Mouse (Mus musculus) liver, embryonic 15.5 days (tissue): Measurements from ENCODE around the gene Pcsk1n. TPM values are rescaled to one million over a fixed set of nuclear protein-coding genes. Genes with fewer than 3 reads are reported as not detected.
"Not testable (repeated sequence)": the region's sequence is repeated elsewhere in the genome, so short reads cannot be mapped to it uniquely, and the experiment has no call there.

Experiments used
- ATAC-seq: fragments of 200-750 bp; cut with Nextera tagmentation; 2 replicates; pipeline ENCODE4 v1.8.0; 2017; ENCODE audit warnings: moderate number of reproducible peaks, mild to moderate bottlenecking, moderate library complexity; ENCODE audit not compliant: insufficient read depth
- H3K27ac ChIP-seq: fragments of 300-500 bp; sonication (generic); replicated peaks from 2 replicates; pipeline ENCODE4 v1.5.1; 2015; ENCODE audit warnings: mild to moderate bottlenecking, inconsistent platforms
- H3K27me3 ChIP-seq: fragments of 300-500 bp; sonication (generic); 2 replicates; pipeline ENCODE4 v1.6.1; 2015; ENCODE audit warnings: mild to moderate bottlenecking, inconsistent platforms
- H3K36me3 ChIP-seq: fragments of 300-500 bp; sonication (generic); replicated peaks from 2 replicates; pipeline ENCODE4 v1.6.1; 2015; ENCODE audit warnings: moderate library complexity, mild to moderate bottlenecking, inconsistent platforms
- H3K4me1 ChIP-seq: fragments of 300-500 bp; sonication (generic); replicated peaks from 2 replicates; pipeline ENCODE4 v1.6.1; 2015; ENCODE audit warnings: inconsistent platforms
- H3K4me2 ChIP-seq: fragments of 300-500 bp; sonication (generic); 2 replicates; pipeline ENCODE4 v1.6.1; 2015; ENCODE audit warnings: moderate library complexity, mild to moderate bottlenecking, inconsistent platforms
- H3K4me3 ChIP-seq: fragments of 300-500 bp; sonication (generic); replicated peaks from 2 replicates; pipeline ENCODE4 v1.5.1; 2015; ENCODE audit warnings: mild to moderate bottlenecking, inconsistent platforms
- H3K9ac ChIP-seq: fragments of 300-500 bp; sonication (generic); 2 replicates; pipeline ENCODE4 v1.6.1; 2015; ENCODE audit warnings: moderate library complexity, mild to moderate bottlenecking, inconsistent platforms
- H3K9me3 ChIP-seq: fragments of 300-500 bp; sonication (generic); replicated peaks from 2 replicates; pipeline ENCODE4 v1.6.1; 2016; ENCODE audit warnings: inconsistent platforms
- WGBS: fragments of 180-500 bp; shearing (Covaris S2); methylation state at CpG from one replicate; pipeline ENCODE4 v1.1.7; 2015; ENCODE audit warnings: mixed read lengths; ENCODE audit not compliant: insufficient replicate concordance; 5-methylcytosine and 5-hydroxymethylcytosine counted together
- polyA plus RNA-seq: library from polyadenylated mRNA; unstranded; fragments of >200 nt; fragmentation: Nextera tagmentation; extraction: Ambion mirVana; gene quantifications from 2 replicates; pipeline ENCODE4 v1.2.1, GENCODE M21; 2015

Gene Pcsk1n
- polyA plus RNA-seq, 1 experiment from 2014 or later = 0.18 TPM

GRCm38 (mm10) chrX:7909242-7909641 lies 10.4 kb upstream of the Pcsk1n start, which contains the start of gene Gm10490:
Gene Gm10490 (plus strand): TSS chrX:7909542.
- peaks cover 10% of the 10 kb centered on the region; the same call in 1 of the 2 replicates for H3K36me3 ChIP-seq
- WGBS = 63% methylated on average over 4 of the region's 4 CpGs
- not testable (repeated sequence) for H3K4me1 ChIP-seq, H3K9ac ChIP-seq, H3K4me3 ChIP-seq, H3K27me3 ChIP-seq, ATAC-seq, H3K9me3 ChIP-seq, H3K27ac ChIP-seq, H3K4me2 ChIP-seq

GRCm38 (mm10) chrX:7910473-7910872 lies 9.1 kb upstream of the Pcsk1n start:
- Histone ChIP-seq H3K4me2 (no peak overlapping the region), H3K27me3 (no peaks in the 10 kb centered on the region), H3K9me3 (no peaks in the 10 kb centered on the region), H3K4me1 (no peaks in the 10 kb centered on the region), H3K4me3 (no peak overlapping the region), H3K9ac (no peak overlapping the region), H3K27ac (no peak overlapping the region), H3K36me3 (peaks cover 10% of the 10 kb centered on the region; the same call in 1 of the 2 replicates)
- WGBS = 53% methylated on average over 6 of the region's 6 CpGs
- no peak for ATAC-seq

- H3K4me3 ChIP-seq, H3K4me1 ChIP-seq, H3K4me2 ChIP-seq, H3K9me3 ChIP-seq, H3K9ac ChIP-seq, ATAC-seq, H3K36me3 ChIP-seq, H3K27ac ChIP-seq: not testable (repeated sequence)
- 20% methylated on average over 3 of the region's 3 CpGs for WGBS
- peaks cover 27% of the 10 kb centered on the region for H3K27me3 ChIP-seq
Observed at GRCm38 (mm10) chrX:7915669-7916068, 4.0 kb upstream of the Pcsk1n start.

GRCm38 (mm10) chrX:7917960-7918359 lies 1.7 kb upstream of the Pcsk1n start:
- 53% methylated on average over 6 of the region's 6 CpGs for WGBS
- not testable (repeated sequence) for H3K4me1 ChIP-seq

GRCm38 (mm10) chrX:7922032-7922431 lies 2.4 kb downstream of the Pcsk1n start:
- Histone ChIP-seq H3K27ac (no peak overlapping the region), H3K36me3 (no peaks in the 10 kb centered on the region), H3K9me3 (no peaks in the 10 kb centered on the region), H3K4me1 (no peaks in the 10 kb centered on the region), H3K4me2 (peak overlapping the region; percentile 42; the same call in 1 of the 2 replicates), H3K4me3 (no peak overlapping the region), H3K27me3 (peaks cover 91% of the 10 kb centered on the region), H3K9ac (no peak overlapping the region)
- 21% methylated on average over 31 of the region's 48 CpGs for WGBS
- no peak for ATAC-seq

More at GRCm38 (mm10) chrX:7917960-7918359, 1.7 kb upstream of the Pcsk1n start:
- H3K36me3 ChIP-seq, H3K9me3 ChIP-seq, H3K27ac ChIP-seq, H3K4me2 ChIP-seq, H3K4me3 ChIP-seq, H3K9ac ChIP-seq, ATAC-seq: not testable (repeated sequence)
- H3K27me3 ChIP-seq = peaks cover 50% of the 10 kb centered on the region

- 57% methylated on average over 6 of the region's 6 CpGs for WGBS
- no peaks in the 10 kb centered on the region for H3K36me3 ChIP-seq
- no peak overlapping the region for H3K27ac ChIP-seq
- no peak overlapping the region for H3K9ac ChIP-seq
- no peaks in the 10 kb centered on the region for H3K9me3 ChIP-seq
- no peak overlapping the region for H3K4me3 ChIP-seq
- no peak overlapping the region for H3K4me2 ChIP-seq
- no peak for ATAC-seq
- H3K27me3 ChIP-seq = peaks cover 85% of the 10 kb centered on the region
- H3K4me1 ChIP-seq = no peaks in the 10 kb centered on the region
Observed at GRCm38 (mm10) chrX:7926266-7926665, 6.6 kb downstream of the Pcsk1n start.

- Histone ChIP-seq H3K27me3 (peaks cover 76% of the 10 kb centered on the region), H3K4me1 (no peaks in the 10 kb centered on the region), H3K9ac (no peak overlapping the region), H3K27ac (no peak overlapping the region), H3K9me3 (no peaks in the 10 kb centered on the region), H3K4me2 (no peak overlapping the region), H3K4me3 (no peak overlapping the region), H3K36me3 (no peaks in the 10 kb centered on the region)
- no peak for ATAC-seq
- 21% methylated on average over 10 of the region's 10 CpGs for WGBS
Observed at GRCm38 (mm10) chrX:7927116-7927515, 7.5 kb downstream of the Pcsk1n start.

- WGBS = 23% methylated on average over 19 of the region's 19 CpGs
- ATAC-seq = no peak
Observed at GRCm38 (mm10) chrX:7928270-7928790, 8.7 kb downstream of the Pcsk1n start, which contains the start of gene Eras. Gene Eras (minus strand): TSS chrX:7928607.

GRCm38 (mm10) chrX:7936874-7937273 lies 17.3 kb downstream of the Pcsk1n start:
- no peak overlapping the region for H3K4me2 ChIP-seq
- WGBS = 42% methylated on average over 11 of the region's 11 CpGs
- no peak overlapping the region for H3K27ac ChIP-seq
- H3K4me1 ChIP-seq = no peaks in the 10 kb centered on the region
- H3K9ac ChIP-seq = no peak overlapping the region
- no peaks in the 10 kb centered on the region for H3K9me3 ChIP-seq
- H3K27me3 ChIP-seq = no peaks in the 10 kb centered on the region
- no peak overlapping the region for H3K4me3 ChIP-seq
- ATAC-seq = no peak
- no peaks in the 10 kb centered on the region for H3K36me3 ChIP-seq

More at GRCm38 (mm10) chrX:7928270-7928790, 8.7 kb downstream of the Pcsk1n start, which contains the start of gene Eras:
- no peaks in the 10 kb centered on the region for H3K9me3 ChIP-seq
- H3K36me3 ChIP-seq = no peaks in the 10 kb centered on the region
- H3K9ac ChIP-seq = no peak within 1 kb of the TSS
- H3K4me2 ChIP-seq = no peak within 1 kb of the TSS
- H3K27ac ChIP-seq = no peak within 1 kb of the TSS
- no peaks in the 10 kb centered on the region for H3K4me1 ChIP-seq
- no peak within 1 kb of the TSS for H3K4me3 ChIP-seq
- H3K27me3 ChIP-seq = peaks cover 64% of the 10 kb centered on the region

- WGBS = 75% methylated on average over 6 of the region's 6 CpGs
- no peaks in the 10 kb centered on the region for H3K9me3 ChIP-seq
- no peak overlapping the region for H3K27ac ChIP-seq
- ATAC-seq = no peak
- H3K4me1 ChIP-seq = no peaks in the 10 kb centered on the region
- no peaks in the 10 kb centered on the region for H3K36me3 ChIP-seq
- no peak overlapping the region for H3K4me2 ChIP-seq
- no peak overlapping the region for H3K9ac ChIP-seq
- H3K27me3 ChIP-seq = no peaks in the 10 kb centered on the region
- H3K4me3 ChIP-seq = no peak overlapping the region
Observed at GRCm38 (mm10) chrX:7937667-7938066, 18.0 kb downstream of the Pcsk1n start.

GRCm38 (mm10) chrX:7945618-7946017 lies 26.0 kb downstream of the Pcsk1n start:
- Histone ChIP-seq H3K4me2 (no peak overlapping the region), H3K36me3 (no peaks in the 10 kb centered on the region), H3K9ac (no peak overlapping the region), H3K4me3 (no peak overlapping the region), H3K27me3 (no peaks in the 10 kb centered on the region), H3K4me1 (peaks cover 10% of the 10 kb centered on the region), H3K27ac (no peak overlapping the region), H3K9me3 (no peaks in the 10 kb centered on the region)
- ATAC-seq = no peak
- 76% methylated on average over 8 of the region's 8 CpGs for WGBS
